Mouse (Mus musculus): ENCODE measurements around the gene Phkb.

Phkb gene

DNA sequence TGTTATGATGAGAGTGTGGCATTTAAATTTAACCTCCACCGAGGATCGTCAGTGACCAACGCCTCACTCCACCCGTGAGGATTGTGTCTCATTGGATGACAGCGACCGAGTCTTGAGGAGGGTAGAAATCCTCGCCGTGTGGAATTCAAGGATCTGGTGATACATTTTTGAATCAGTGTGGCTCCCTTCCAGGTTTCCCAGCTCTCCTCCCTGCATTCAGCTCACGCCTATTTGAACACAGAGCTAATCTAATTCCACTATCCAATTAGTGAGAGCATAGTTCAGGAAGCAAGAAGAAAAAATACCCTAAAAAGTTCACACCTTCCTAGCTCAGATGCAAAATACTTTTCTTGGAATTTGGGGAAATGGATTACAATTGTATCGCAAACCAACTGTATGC, 249.9 kb downstream of the Phkb start:
- no peak for DNase-seq (ENCODE audit: low spot score)

Measured in layer of hippocampus, adult 11-12 months (tissue).